Mouse (Mus musculus): Measurements from ENCODE around the gene Chst10.

GRCm38 (mm10) chr1:38850650-38851049 is 47.3 kb downstream of the Chst10 start:
- TF ChIP-seq GATA1 (IDR thresholded peaks at IDR 0.05; ENCODE audit: borderline replicate concordance, low read length), result no peak
- TF ChIP-seq FLI1 (IDR thresholded peaks at IDR 0.05; ENCODE audit: low read length), result no peak
